Mouse (Mus musculus): ENCODE measurements around the gene Spp1. TPM values are rescaled to one million over a fixed set of nuclear protein-coding genes. Genes with fewer than 3 reads are reported as not detected.

Spp1 gene
- polyA plus RNA-seq (2015; fragmentation: Nextera tagmentation; extraction: Ambion mirVana), result 143 and 338 TPM in 2 replicates

GRCm38 (mm10) chr5:104434835-104435301 is at the start of gene Spp1:
Spp1 (plus strand) TSS chr5:104435118.
- Histone ChIP-seq H3K4me3 (no peak within 1 kb of the TSS), H3K4me2 (no peak within 1 kb of the TSS), H3K9me3 (no peaks in the 10 kb centered on the region), H3K9ac (no peak within 1 kb of the TSS), H3K36me3 (no peaks in the 10 kb centered on the region), H3K27me3 (no peaks in the 10 kb centered on the region), H3K27ac (no peak within 1 kb of the TSS), H3K4me1 (no peaks in the 10 kb centered on the region)
- no peak for ATAC-seq (ENCODE audit: insufficient number of reproducible peaks, low FRiP score, low TSS enrichment, low read depth)
- 56% methylated on average over 7 of the region's 7 CpGs for WGBS

GRCm38 (mm10) chr5:104385521-104385920 is 49.4 kb upstream of the Spp1 start:
- Histone ChIP-seq H3K27me3 (no peaks in the 10 kb centered on the region), H3K4me1 (no peaks in the 10 kb centered on the region), H3K9me3 (no peaks in the 10 kb centered on the region), H3K36me3 (no peaks in the 10 kb centered on the region), H3K9ac (no peak overlapping the region), H3K4me2 (no peak overlapping the region), H3K27ac (no peak overlapping the region), H3K4me3 (no peak overlapping the region)
- 90% methylated on average over 16 of the region's 16 CpGs for WGBS
- ATAC-seq (ENCODE audit: insufficient number of reproducible peaks, low FRiP score, low TSS enrichment, low read depth), result no peak

- H3K4me3 ChIP-seq, result no peak overlapping the region
- H3K27me3 ChIP-seq, result no peaks in the 10 kb centered on the region
- H3K27ac ChIP-seq, result no peak overlapping the region
- H3K4me1 ChIP-seq, result no peaks in the 10 kb centered on the region
- no peak for ATAC-seq (ENCODE audit: insufficient number of reproducible peaks, low FRiP score, low TSS enrichment, low read depth)
- no peak overlapping the region for H3K4me2 ChIP-seq
- WGBS, result 66% methylated on average over 5 of the region's 5 CpGs
- H3K36me3 ChIP-seq, result no peaks in the 10 kb centered on the region
- H3K9ac ChIP-seq, result no peak overlapping the region
- H3K9me3 ChIP-seq, result no peaks in the 10 kb centered on the region
These were observed 48.0 kb upstream of the Spp1 start for GRCm38 (mm10) chr5:104386908-104387307.

GRCm38 (mm10) chr5:104390962-104391361 is 44.0 kb upstream of the Spp1 start:
- no peak overlapping the region for H3K9ac ChIP-seq
- 82% methylated on average over 2 of the region's 2 CpGs for WGBS
- no peaks in the 10 kb centered on the region for H3K4me1 ChIP-seq
- no peak overlapping the region for H3K27ac ChIP-seq
- no peaks in the 10 kb centered on the region for H3K36me3 ChIP-seq
- H3K9me3 ChIP-seq, result no peaks in the 10 kb centered on the region
- no peaks in the 10 kb centered on the region for H3K27me3 ChIP-seq
- no peak overlapping the region for H3K4me2 ChIP-seq
- no peak overlapping the region for H3K4me3 ChIP-seq
- no peak for ATAC-seq (ENCODE audit: insufficient number of reproducible peaks, low FRiP score, low TSS enrichment, low read depth)

GRCm38 (mm10) chr5:104392784-104393183 is 42.1 kb upstream of the Spp1 start:
- no peaks in the 10 kb centered on the region for H3K9me3 ChIP-seq
- 64% methylated on average over 5 of the region's 5 CpGs for WGBS
- no peak overlapping the region for H3K4me2 ChIP-seq
- H3K4me3 ChIP-seq, result no peak overlapping the region
- no peak for ATAC-seq (ENCODE audit: insufficient number of reproducible peaks, low FRiP score, low TSS enrichment, low read depth)
- no peaks in the 10 kb centered on the region for H3K4me1 ChIP-seq
- no peaks in the 10 kb centered on the region for H3K36me3 ChIP-seq
- no peaks in the 10 kb centered on the region for H3K27me3 ChIP-seq
- no peak overlapping the region for H3K9ac ChIP-seq
- H3K27ac ChIP-seq, result no peak overlapping the region

- WGBS, result 70% methylated on average over 6 of the region's 6 CpGs
These were observed 38.6 kb upstream of the Spp1 start for GRCm38 (mm10) chr5:104396286-104396685.

GRCm38 (mm10) chr5:104398001-104398400 is 36.9 kb upstream of the Spp1 start:
- Histone ChIP-seq H3K36me3 (no peaks in the 10 kb centered on the region), H3K27ac (no peak overlapping the region), H3K9me3 (no peaks in the 10 kb centered on the region), H3K27me3 (no peaks in the 10 kb centered on the region), H3K4me3 (no peak overlapping the region), H3K9ac (no peak overlapping the region), H3K4me2 (no peak overlapping the region), H3K4me1 (no peaks in the 10 kb centered on the region)
- no peak for ATAC-seq (ENCODE audit: insufficient number of reproducible peaks, low FRiP score, low TSS enrichment, low read depth)
- WGBS, result 66% methylated on average over 1 of the region's 1 CpGs

More at GRCm38 (mm10) chr5:104396286-104396685, 38.6 kb upstream of the Spp1 start:
- H3K9me3 ChIP-seq, result no peaks in the 10 kb centered on the region
- no peak overlapping the region for H3K9ac ChIP-seq
- no peaks in the 10 kb centered on the region for H3K4me1 ChIP-seq
- no peak overlapping the region for H3K4me3 ChIP-seq
- H3K27me3 ChIP-seq, result no peaks in the 10 kb centered on the region
- no peak for ATAC-seq (ENCODE audit: insufficient number of reproducible peaks, low FRiP score, low TSS enrichment, low read depth)
- H3K36me3 ChIP-seq, result no peaks in the 10 kb centered on the region
- H3K27ac ChIP-seq, result no peak overlapping the region
- no peak overlapping the region for H3K4me2 ChIP-seq

- no peak overlapping the region for H3K27ac ChIP-seq
These were observed 35.5 kb upstream of the Spp1 start for GRCm38 (mm10) chr5:104399291-104399950.

GRCm38 (mm10) chr5:104399970-104400369 is 34.9 kb upstream of the Spp1 start:
- WGBS, result 24% methylated on average over 1 of the region's 1 CpGs
- Histone ChIP-seq H3K4me2 (no peak overlapping the region), H3K9ac (no peak overlapping the region), H3K27ac (no peak overlapping the region), H3K27me3 (no peaks in the 10 kb centered on the region), H3K4me3 (no peak overlapping the region), H3K4me1 (no peaks in the 10 kb centered on the region), H3K36me3 (no peaks in the 10 kb centered on the region), H3K9me3 (no peaks in the 10 kb centered on the region)
- ATAC-seq (ENCODE audit: insufficient number of reproducible peaks, low FRiP score, low TSS enrichment, low read depth), result no peak

More at GRCm38 (mm10) chr5:104399291-104399950, 35.5 kb upstream of the Spp1 start:
- no peaks in the 10 kb centered on the region for H3K4me1 ChIP-seq
- ATAC-seq (ENCODE audit: insufficient number of reproducible peaks, low FRiP score, low TSS enrichment, low read depth), result no peak
- H3K36me3 ChIP-seq, result no peaks in the 10 kb centered on the region
- H3K4me3 ChIP-seq, result no peak overlapping the region
- no peak overlapping the region for H3K9ac ChIP-seq
- no peaks in the 10 kb centered on the region for H3K27me3 ChIP-seq
- 28% methylated on average over 9 of the region's 9 CpGs for WGBS
- no peak overlapping the region for H3K4me2 ChIP-seq
- H3K9me3 ChIP-seq, result no peaks in the 10 kb centered on the region

- no peaks in the 10 kb centered on the region for H3K9me3 ChIP-seq
- H3K4me2 ChIP-seq, result no peak overlapping the region
- ATAC-seq (ENCODE audit: insufficient number of reproducible peaks, low FRiP score, low TSS enrichment, low read depth), result no peak
- 55% methylated on average over 3 of the region's 3 CpGs for WGBS
- no peak overlapping the region for H3K9ac ChIP-seq
- peaks cover 11% of the 10 kb centered on the region for H3K4me1 ChIP-seq
- no peaks in the 10 kb centered on the region for H3K36me3 ChIP-seq
- no peak overlapping the region for H3K27ac ChIP-seq
- H3K4me3 ChIP-seq, result no peak overlapping the region
- no peaks in the 10 kb centered on the region for H3K27me3 ChIP-seq
These were observed 32.3 kb upstream of the Spp1 start for GRCm38 (mm10) chr5:104402651-104403050.

GRCm38 (mm10) chr5:104403351-104403750 is 31.6 kb upstream of the Spp1 start:
- H3K9ac ChIP-seq, result no peak overlapping the region
- no peaks in the 10 kb centered on the region for H3K36me3 ChIP-seq
- no peaks in the 10 kb centered on the region for H3K27me3 ChIP-seq
- no peak for ATAC-seq (ENCODE audit: insufficient number of reproducible peaks, low FRiP score, low TSS enrichment, low read depth)
- H3K4me1 ChIP-seq, result peaks cover 14% of the 10 kb centered on the region
- H3K4me2 ChIP-seq, result no peak overlapping the region
- H3K4me3 ChIP-seq, result no peak overlapping the region
- WGBS, result 76% methylated on average over 3 of the region's 3 CpGs
- no peak overlapping the region for H3K27ac ChIP-seq
- no peaks in the 10 kb centered on the region for H3K9me3 ChIP-seq

- H3K9ac ChIP-seq, result no peak overlapping the region
- WGBS, result 70% methylated on average over 7 of the region's 7 CpGs
- peaks cover 16% of the 10 kb centered on the region for H3K4me1 ChIP-seq
- no peaks in the 10 kb centered on the region for H3K9me3 ChIP-seq
- no peak overlapping the region for H3K27ac ChIP-seq
- H3K4me2 ChIP-seq, result no peak overlapping the region
- H3K4me3 ChIP-seq, result no peak overlapping the region
- H3K27me3 ChIP-seq, result no peaks in the 10 kb centered on the region
- H3K36me3 ChIP-seq, result no peaks in the 10 kb centered on the region
- no peak for ATAC-seq (ENCODE audit: insufficient number of reproducible peaks, low FRiP score, low TSS enrichment, low read depth)
These were observed 30.4 kb upstream of the Spp1 start for GRCm38 (mm10) chr5:104404551-104404950.
